Comparison of ENCODE assay signal across 26 mouse cellular contexts in genomic region chr11:71597709-71598108, GRCm38 (mm10).
A peak's percentile ranks its signal among the peaks of the same experiment; 100 is the strongest.
DNase-seq lines count a peak whose midpoint lies in the region; ATAC-seq and TF ChIP-seq lines count a peak whose summit lies in the region.
"Had no signal": no experiment of that assay in that cellular context is flagged by ENCODE, and none has a peak within 500 bp of the region (broad histone marks: within the 10 kb centered on the region; RNA-seq: fewer than 3 reads in every experiment).

No protein-coding gene starts in this region.

- TF ChIP-seq EP300 in liver, postnatal 0 days (IDR thresholded peaks at IDR 0.05; ENCODE audit: low read depth), result no peak

- no peaks in the 10 kb centered on the region for H3K27me3 ChIP-seq in liver, postnatal 0 days (ENCODE audit: insufficient read depth, low read length)
- H3K27me3 ChIP-seq: embryonic facial prominence, embryonic 13.5 days; embryonic facial prominence, embryonic 15.5 days; forebrain, embryonic 12.5 days had no signal

- DNase-seq in heart, adult 11 months, result peak; percentile 53
- DNase-seq in heart, adult 18-20 months, result no peak
- DNase-seq in ES-E14 (ENCODE audit: low read depth, low spot score) (peak; percentile 59), WW6 (ENCODE audit: low read depth, low spot score) (peak; percentile 26)
- no peak for DNase-seq in kidney, adult 11 months
- DNase-seq in adrenal gland, postnatal 14 days, result no peak
- no peak for DNase-seq in liver, postnatal 0 days
- DNase-seq: adrenal gland, adult 8-10 months; adrenal gland, postnatal 25 days; B cell, adult 2 months; cerebellum, adult 11 months; cerebellum, adult 18-20 months; cerebellum, adult 8-10 months; cerebellum, adult 9-11 months; cerebellum, postnatal 14 days; cerebellum, postnatal 36 days; embryo, embryonic 11 days had no signal

- no peak overlapping the region for H3K4me2 ChIP-seq in liver, postnatal 0 days (ENCODE audit: low read depth, low read length)
- H3K4me2 ChIP-seq: embryonic facial prominence, embryonic 13.5 days; embryonic facial prominence, embryonic 15.5 days; forebrain, embryonic 12.5 days had no signal

- no peak for ATAC-seq in liver, postnatal 0 days
- ATAC-seq: activated CD4-positive, CD25-positive, alpha-beta regulatory T cell, adult 4 months; CD4-positive, CD25-positive, alpha-beta regulatory T cell, adult 4 months; forebrain, embryonic 14.5 days; forebrain, embryonic 16.5 days had no signal

- WGBS in liver, postnatal 0 days (ENCODE audit: insufficient replicate concordance), result 60% methylated on average over 1 of the region's 1 CpGs

- H3K9me3 ChIP-seq in ES-E14 (ENCODE audit: control insufficient read depth, insufficient read depth, low read depth, low read length), result no peaks in the 10 kb centered on the region
- no peaks in the 10 kb centered on the region for H3K9me3 ChIP-seq in liver, postnatal 0 days (ENCODE audit: low read length)
- H3K9me3 ChIP-seq: embryonic facial prominence, embryonic 13.5 days; embryonic facial prominence, embryonic 15.5 days; forebrain, embryonic 10.5 days; forebrain, embryonic 12.5 days had no signal

- H3K36me3 ChIP-seq in ES-E14 (ENCODE audit: control insufficient read depth, insufficient read depth, low read length, poor library complexity, severe bottlenecking), result no peaks in the 10 kb centered on the region
- no peaks in the 10 kb centered on the region for H3K36me3 ChIP-seq in liver, postnatal 0 days (replicated peaks; ENCODE audit: insufficient read depth, low read length)
- H3K36me3 ChIP-seq: embryonic facial prominence, embryonic 13.5 days; embryonic facial prominence, embryonic 15.5 days; forebrain, embryonic 10.5 days; forebrain, embryonic 12.5 days had no signal

- peaks cover 4 to 6% of the 10 kb centered on the region in 2 experiments; a peak in 3 of 4 replicates for H3K4me1 ChIP-seq in ES-E14 (ENCODE audit: control insufficient read depth in 2 of 2, insufficient read depth in 2 of 2, low read length in 2 of 2, poor library complexity in 1 of 2)
- no peaks in the 10 kb centered on the region for H3K4me1 ChIP-seq in liver, postnatal 0 days (ENCODE audit: insufficient read depth)
- H3K4me1 ChIP-seq: embryonic facial prominence, embryonic 13.5 days; embryonic facial prominence, embryonic 15.5 days; forebrain, embryonic 12.5 days had no signal

- no peak overlapping the region; the same call in 1 of the 2 replicates for H3K27ac ChIP-seq in ES-E14 (ENCODE audit: insufficient read depth, low read depth, low read length, poor library complexity, severe bottlenecking)
- H3K27ac ChIP-seq in liver, postnatal 0 days (ENCODE audit: low read depth), result no peak overlapping the region
- H3K27ac ChIP-seq: embryonic facial prominence, embryonic 13.5 days; embryonic facial prominence, embryonic 15.5 days; forebrain, embryonic 10.5 days; forebrain, embryonic 12.5 days had no signal

- TF ChIP-seq CTCF in liver, postnatal 0 days (IDR thresholded peaks at IDR 0.05; ENCODE audit: low read depth), result no peak

- in situ Hi-C loops in ES-E14 (cut with MboI; ENCODE audit: low sequenced_read_pairs in 2 of 2, unreplicated experiment in 2 of 2), result no loop called here

- H3K4me3 ChIP-seq in ES-E14 (ENCODE audit: insufficient read depth in 1 of 2, low read depth in 1 of 2, low read length in 2 of 2, poor library complexity in 1 of 2, severe bottlenecking in 1 of 2), result no peak overlapping the region
- no peak overlapping the region for H3K4me3 ChIP-seq in liver, postnatal 0 days (ENCODE audit: low read depth, low read length)
- H3K4me3 ChIP-seq: embryonic facial prominence, embryonic 13.5 days; embryonic facial prominence, embryonic 15.5 days; erythroblast, embryonic 14.5 days; forebrain, embryonic 10.5 days; forebrain, embryonic 12.5 days had no signal

- no peak overlapping the region for H3K9ac ChIP-seq in ES-E14 (ENCODE audit: insufficient read depth, low read depth, low read length, poor library complexity, severe bottlenecking)
- H3K9ac ChIP-seq in liver, postnatal 0 days (replicated peaks), result no peak overlapping the region
- H3K9ac ChIP-seq: embryonic facial prominence, embryonic 13.5 days; embryonic facial prominence, embryonic 15.5 days; forebrain, embryonic 12.5 days had no signal

TF ChIP-seq in ES-E14, 5 proteins besides CTCF, POLR2A, EP300 and RAD21:
- TF ChIP-seq ZC3H11A (IDR thresholded peaks at IDR 0.05; ENCODE audit: borderline replicate concordance, low read depth, low read length) (no peak), HCFC1 (IDR thresholded peaks at IDR 0.05; ENCODE audit: borderline replicate concordance, insufficient read depth, low read length) (no peak), CHD2 (IDR thresholded peaks at IDR 0.05; ENCODE audit: low read depth, low read length) (no peak), ZNF384 (IDR thresholded peaks at IDR 0.05; ENCODE audit: low read depth, low read length) (no peak), MAFK (IDR thresholded peaks at IDR 0.05; ENCODE audit: insufficient read depth, low read depth, low read length) (no peak)
TF ChIP-seq in ES-E14: peak in this region for 0.

Comparison
In these comparisons a context has a peak if more than half of its experiments do, and no peak if none do; other contexts are left out.
1. DNase-seq: peak in heart, adult 11 months (single experiment), ES-E14 (single experiment) and WW6 (single experiment); none in heart, adult 18-20 months (0 of 2), kidney, adult 11 months (single experiment), adrenal gland, postnatal 14 days (single experiment) and liver, postnatal 0 days (single experiment).